Comparison of ENCODE assay signal across 17 mouse cellular contexts in the genomic region with DNA sequence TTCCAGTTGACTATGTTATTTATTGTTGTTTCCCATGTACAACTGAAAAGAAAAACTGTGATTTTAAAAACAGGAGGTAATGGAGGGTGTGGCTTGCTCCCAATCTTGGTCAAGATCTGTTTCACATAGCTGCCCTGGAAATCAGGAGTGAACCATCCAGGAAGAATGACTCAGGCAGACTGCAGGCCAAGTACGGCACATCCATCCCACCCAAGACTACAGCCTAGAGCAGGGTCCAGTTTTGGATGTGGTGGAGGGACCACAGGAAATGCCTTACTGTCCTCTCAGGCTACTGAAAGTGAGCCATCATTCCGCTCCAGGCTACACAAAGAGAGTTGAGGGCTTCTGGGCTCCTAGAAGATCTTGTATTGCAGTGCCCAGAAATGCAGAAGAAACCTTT.
DNase-seq lines count a peak whose midpoint lies in the region; ATAC-seq and TF ChIP-seq lines count a peak whose summit lies in the region.
"Had no signal": no experiment of that assay in that cellular context is flagged by ENCODE, and none has a peak within 500 bp of the region (broad histone marks: within the 10 kb centered on the region; RNA-seq: fewer than 3 reads in every experiment).

No protein-coding gene starts in this region.

- no peak for TF ChIP-seq CTCF in bone marrow, adult 2 months (IDR thresholded peaks at IDR 0.05; ENCODE audit: control insufficient read depth, insufficient read depth, low read length)

- ATAC-seq in kidney, embryonic 15.5 days (replicated peaks; ENCODE audit: low FRiP score) = no peak
- ATAC-seq in kidney, embryonic 14.5 days (ENCODE audit: low FRiP score, low TSS enrichment) = no peak
- ATAC-seq in megakaryocyte, adult 5-6 weeks (ENCODE audit: poor library complexity, severe bottlenecking) = no peak
- ATAC-seq: hindbrain, embryonic 16.5 days; midbrain, embryonic 16.5 days had no signal

- H3K9ac ChIP-seq in kidney, embryonic 15.5 days = no peak overlapping the region
- H3K9ac ChIP-seq in kidney, embryonic 14.5 days (ENCODE audit: low read depth, low read length) = no peak overlapping the region
- H3K9ac ChIP-seq: embryonic facial prominence, embryonic 15.5 days; heart, embryonic 12.5 days had no signal

- no peak overlapping the region for H3K4me3 ChIP-seq in kidney, embryonic 15.5 days (replicated peaks)
- H3K4me3 ChIP-seq in kidney, embryonic 14.5 days (ENCODE audit: low read length) = no peak overlapping the region
- peak overlapping the region; percentile 19 for H3K4me3 ChIP-seq in megakaryocyte, embryonic 14.5 days (replicated peaks)
- no peak overlapping the region for H3K4me3 ChIP-seq in bone marrow, adult 2 months (replicated peaks; ENCODE audit: control insufficient read depth, low read depth, low read length)
- H3K4me3 ChIP-seq: embryonic facial prominence, embryonic 15.5 days; forebrain, embryonic 10.5 days; heart, embryonic 12.5 days had no signal

- WGBS in kidney, embryonic 15.5 days = 79% methylated on average over 2 of the region's 2 CpGs
- 76% methylated on average over 2 of the region's 2 CpGs for WGBS in kidney, embryonic 14.5 days
- 66% methylated on average over 2 of the region's 2 CpGs for WGBS in bone marrow, adult 2 months

- no peak for TF ChIP-seq POLR2A in bone marrow, adult 2 months (IDR thresholded peaks at IDR 0.05; ENCODE audit: borderline replicate concordance, control insufficient read depth, low read depth, low read length)

- no peak overlapping the region for H3K4me2 ChIP-seq in kidney, embryonic 15.5 days
- H3K4me2 ChIP-seq in kidney, embryonic 14.5 days (replicated peaks; ENCODE audit: low read depth, low read length) = no peak overlapping the region
- H3K4me2 ChIP-seq: embryonic facial prominence, embryonic 15.5 days; heart, embryonic 12.5 days had no signal

- peaks cover 10% of the 10 kb centered on the region; the same call in 1 of the 2 replicates for H3K4me1 ChIP-seq in kidney, embryonic 15.5 days
- H3K4me1 ChIP-seq in kidney, embryonic 14.5 days (ENCODE audit: control insufficient read depth, insufficient read depth, low read length) = 0 out of 2 replicates have a peak, but pooled peaks cover 7% of the 10 kb centered on the region
- H3K4me1 ChIP-seq in megakaryocyte, embryonic 14.5 days = peaks cover 43% of the 10 kb centered on the region
- peaks cover 14% of the 10 kb centered on the region for H3K4me1 ChIP-seq in bone marrow, adult 2 months (ENCODE audit: control insufficient read depth, insufficient read depth, low read length)
- H3K4me1 ChIP-seq: embryonic facial prominence, embryonic 15.5 days; heart, embryonic 12.5 days had no signal

- peak overlapping the region; percentile 41; the same call in 1 of the 2 replicates for H3K27ac ChIP-seq in kidney, embryonic 15.5 days
- H3K27ac ChIP-seq in kidney, embryonic 14.5 days (ENCODE audit: low read depth, low read length) = no peak overlapping the region
- H3K27ac ChIP-seq in bone marrow, adult 2 months (ENCODE audit: control insufficient read depth, insufficient read depth, low read depth, low read length, poor library complexity) = peak overlapping the region; percentile 39; the same call in 1 of the 2 replicates
- H3K27ac ChIP-seq: embryonic facial prominence, embryonic 15.5 days; forebrain, embryonic 10.5 days had no signal

- H3K9me3 ChIP-seq in kidney, embryonic 15.5 days (replicated peaks) = no peaks in the 10 kb centered on the region
- peaks cover 3% of the 10 kb centered on the region; the same call in 1 of the 2 replicates for H3K9me3 ChIP-seq in kidney, embryonic 14.5 days (ENCODE audit: control insufficient read depth, low read length)
- H3K9me3 ChIP-seq in megakaryocyte, embryonic 14.5 days = peaks cover 6% of the 10 kb centered on the region
- H3K9me3 ChIP-seq: heart, embryonic 12.5 days had no signal

- H3K36me3 ChIP-seq in kidney, embryonic 15.5 days = no peaks in the 10 kb centered on the region
- no peaks in the 10 kb centered on the region for H3K36me3 ChIP-seq in kidney, embryonic 14.5 days (ENCODE audit: control insufficient read depth, insufficient read depth, low read length)
- peaks cover 6% of the 10 kb centered on the region for H3K36me3 ChIP-seq in megakaryocyte, embryonic 14.5 days (replicated peaks; ENCODE audit: low read length)
- H3K36me3 ChIP-seq: embryonic facial prominence, embryonic 15.5 days; forebrain, embryonic 10.5 days; heart, embryonic 12.5 days had no signal

- DNase-seq in adrenal gland, adult 2 months = peak; percentile 37
- DNase-seq in adrenal gland, postnatal 36 days = no peak
- DNase-seq in cerebellum, adult 9-10 months = no peak
- DNase-seq: adrenal gland, postnatal 25 days; cerebellum, postnatal 10 days; left cerebral cortex, postnatal 4 days; thymus, postnatal 25 days had no signal

- H3K27me3 ChIP-seq in kidney, embryonic 15.5 days = no peaks in the 10 kb centered on the region
- H3K27me3 ChIP-seq in kidney, embryonic 14.5 days (ENCODE audit: control insufficient read depth, insufficient read depth, low read length) = no peaks in the 10 kb centered on the region
- no peaks in the 10 kb centered on the region for H3K27me3 ChIP-seq in megakaryocyte, embryonic 14.5 days (replicated peaks)
- H3K27me3 ChIP-seq: embryonic facial prominence, embryonic 15.5 days; heart, embryonic 12.5 days had no signal
